Mouse (Mus musculus): ENCODE measurements around the gene Nectin3. TPM values are rescaled to one million over a fixed set of nuclear protein-coding genes. Genes with fewer than 3 reads are reported as not detected.

Nectin3 gene
- total and polyA plus RNA-seq, 2 experiments from 2014 or later, result 8.6 to 28.7 TPM

DNA sequence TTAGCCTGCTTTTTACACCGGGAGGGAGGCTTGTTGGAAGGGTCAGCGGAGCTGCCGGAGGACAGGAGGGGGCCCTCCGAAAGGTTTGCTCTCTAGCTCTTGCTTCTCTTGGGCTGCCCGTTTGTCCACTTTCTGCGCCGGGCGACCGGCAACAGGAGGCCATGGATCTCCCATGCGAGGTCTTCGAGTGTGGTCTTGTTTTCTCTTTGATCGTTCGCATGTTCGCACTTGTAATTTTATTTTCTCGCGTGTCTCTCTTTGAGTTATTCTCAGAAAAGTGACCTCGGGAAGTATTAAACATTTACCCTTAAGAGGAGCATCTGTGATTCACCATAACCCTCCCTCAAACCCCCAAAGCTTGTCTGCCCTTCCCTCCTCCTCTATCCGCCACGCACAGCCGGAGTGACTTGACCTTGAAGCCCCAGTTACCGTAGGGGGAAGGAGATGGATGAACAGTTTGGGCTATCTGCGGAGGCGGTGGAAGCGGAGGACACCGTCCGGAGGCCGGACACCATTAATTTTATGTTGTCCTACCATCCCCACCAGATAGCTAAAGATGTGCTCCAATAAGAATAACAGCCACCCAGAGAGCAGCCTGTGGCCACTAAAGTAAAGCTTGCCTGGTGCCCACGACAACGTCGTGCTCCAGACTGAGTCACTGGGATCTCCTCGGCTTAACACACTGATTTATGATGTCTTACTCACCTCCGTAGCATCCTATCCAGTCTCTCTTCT is 472 bp downstream of the Nectin3 start:
- H3K4me2 ChIP-seq (ENCODE audit: low read depth, low read length), result peak overlapping the region; percentile 90
- peak overlapping the region; percentile 98 for H3K4me3 ChIP-seq (ENCODE audit: low read depth, low read length)
- peaks cover 16% of the 10 kb centered on the region for H3K4me1 ChIP-seq (ENCODE audit: control insufficient read depth, insufficient read depth)
- no peaks in the 10 kb centered on the region for H3K9me3 ChIP-seq (replicated peaks; ENCODE audit: control insufficient read depth, low read length)
- no peak for DNase-seq (ENCODE audit: low spot score)
- peak overlapping the region; percentile 97 for H3K27ac ChIP-seq (ENCODE audit: low read depth)
- ATAC-seq (ENCODE audit: insufficient read depth, low read depth), result no peak
- peak overlapping the region; percentile 93 for H3K9ac ChIP-seq (replicated peaks; ENCODE audit: low read depth, low read length)
- H3K27me3 ChIP-seq (ENCODE audit: control insufficient read depth, insufficient read depth, low read length), result no peaks in the 10 kb centered on the region
- no peak for TF ChIP-seq CTCF (IDR thresholded peaks at IDR 0.05; ENCODE audit: low read depth)
- no peak for TF ChIP-seq EP300 (IDR thresholded peaks at IDR 0.05; ENCODE audit: low read depth)
- no peaks in the 10 kb centered on the region for H3K36me3 ChIP-seq (replicated peaks; ENCODE audit: control insufficient read depth, insufficient read depth, low read length)
- 1% methylated on average over 32 of the region's 32 CpGs for WGBS

DNA sequence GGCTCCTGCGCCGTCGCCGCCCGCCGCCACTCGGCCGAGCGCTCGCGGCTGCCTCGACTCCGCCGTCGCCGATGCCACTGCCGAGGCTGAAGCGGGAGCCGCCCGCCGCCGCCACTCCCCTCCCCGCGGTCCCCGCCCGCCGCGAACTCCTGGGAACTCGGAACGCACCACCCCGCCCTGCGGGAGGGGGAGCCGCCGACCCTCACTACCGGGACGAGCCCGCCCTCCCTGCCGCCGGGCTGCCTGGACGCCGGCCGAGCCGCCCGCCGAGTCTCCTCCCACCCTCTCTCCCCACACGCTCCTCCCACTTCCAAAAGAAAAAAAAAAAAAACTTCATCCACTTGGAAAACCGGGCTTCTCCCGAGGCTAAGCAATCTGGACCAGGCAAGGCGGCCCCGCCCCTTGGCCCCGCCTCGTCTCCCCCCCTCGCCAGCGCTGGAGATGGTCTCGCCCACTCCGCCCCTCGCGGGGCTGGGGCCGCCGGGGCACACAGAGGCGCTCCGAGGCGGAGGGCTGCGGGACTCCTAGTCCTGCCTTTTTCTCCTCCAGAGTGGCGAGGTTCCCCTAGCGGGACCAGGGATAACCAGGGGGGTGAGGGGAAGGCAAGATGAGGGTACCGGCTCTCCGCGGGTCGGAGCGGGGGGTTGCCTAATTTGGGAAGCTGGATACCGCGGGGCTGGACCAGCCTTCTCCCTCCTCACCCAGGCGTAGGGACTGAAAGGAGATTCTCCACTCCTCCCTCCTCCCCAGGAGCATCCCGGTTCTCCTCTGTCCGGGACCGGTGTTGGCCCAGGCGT is 1.2 kb downstream of the Nectin3 start:
- Histone ChIP-seq H3K27ac (ENCODE audit: low read depth) (peak overlapping the region; percentile 97), H3K4me3 (ENCODE audit: low read depth, low read length) (peak overlapping the region; percentile 98), H3K4me2 (ENCODE audit: low read depth, low read length) (peak overlapping the region; percentile 90), H3K4me1 (ENCODE audit: control insufficient read depth, insufficient read depth) (peaks cover 16% of the 10 kb centered on the region), H3K9me3 (replicated peaks; ENCODE audit: control insufficient read depth, low read length) (no peaks in the 10 kb centered on the region), H3K27me3 (ENCODE audit: control insufficient read depth, insufficient read depth, low read length) (no peaks in the 10 kb centered on the region), H3K36me3 (replicated peaks; ENCODE audit: control insufficient read depth, insufficient read depth, low read length) (no peaks in the 10 kb centered on the region), H3K9ac (replicated peaks; ENCODE audit: low read depth, low read length) (peak overlapping the region; percentile 93)
- peak; percentile 91 for ATAC-seq (ENCODE audit: insufficient read depth, low read depth)
- WGBS, result under 1% methylated on average over 39 of the region's 78 CpGs
- TF ChIP-seq CTCF (IDR thresholded peaks at IDR 0.05; ENCODE audit: low read depth), result no peak
- TF ChIP-seq EP300 (IDR thresholded peaks at IDR 0.05; ENCODE audit: low read depth), result peak; percentile 30; the same call in 1 of the 2 replicates
- peak; percentile 89 for DNase-seq (ENCODE audit: low spot score)

DNA sequence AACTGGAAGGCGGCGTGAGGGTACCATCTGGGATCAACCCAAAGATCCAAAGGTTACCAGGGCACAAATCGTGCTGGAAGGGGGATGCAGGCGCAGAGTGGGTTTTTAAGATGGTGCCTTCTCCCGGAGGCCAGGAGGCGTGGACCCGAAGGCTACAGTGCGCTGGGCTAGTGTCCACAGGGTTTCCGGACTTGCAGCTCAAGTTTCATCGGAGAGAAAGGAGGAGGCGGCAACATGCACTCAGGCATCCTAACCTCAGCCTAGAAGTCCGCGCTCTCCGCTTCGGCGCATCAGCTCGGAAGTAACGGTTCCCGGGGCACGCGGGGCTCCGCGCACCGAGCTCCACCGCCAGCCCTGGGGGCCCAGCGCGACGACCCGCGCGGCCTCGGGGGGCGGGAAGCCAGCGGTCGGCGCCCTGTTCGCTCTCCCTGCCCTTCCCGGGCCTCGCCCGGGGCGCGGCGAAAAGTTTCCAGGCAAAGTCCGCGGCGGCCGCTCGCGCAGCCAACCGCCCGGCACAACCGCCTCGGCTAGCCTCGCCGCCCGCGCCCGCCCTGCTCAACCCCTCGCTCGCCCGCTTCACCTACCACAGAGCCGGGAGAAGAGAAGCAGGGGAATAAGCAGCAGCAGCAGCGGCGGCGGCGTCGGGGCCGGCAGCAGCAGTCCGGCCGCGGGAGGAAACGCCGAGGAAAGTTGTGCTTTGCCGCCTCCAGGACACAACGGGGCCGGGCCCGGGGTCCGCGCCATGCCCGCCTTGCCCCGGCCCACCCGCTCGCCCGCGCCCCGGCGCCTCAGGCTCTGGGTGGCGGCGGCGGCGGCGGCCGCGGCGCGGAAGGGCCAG is 2.1 kb downstream of the Nectin3 start:
- H3K27me3 ChIP-seq (ENCODE audit: control insufficient read depth, insufficient read depth, low read length), result no peaks in the 10 kb centered on the region
- no peaks in the 10 kb centered on the region for H3K9me3 ChIP-seq (replicated peaks; ENCODE audit: control insufficient read depth, low read length)
- peak overlapping the region; percentile 93 for H3K9ac ChIP-seq (replicated peaks; ENCODE audit: low read depth, low read length)
- peak overlapping the region; percentile 90 for H3K4me2 ChIP-seq (ENCODE audit: low read depth, low read length)
- ATAC-seq (ENCODE audit: insufficient read depth, low read depth) (peak; percentile 21), DNase-seq (ENCODE audit: low spot score) (peak; percentile 69)
- H3K27ac ChIP-seq (ENCODE audit: low read depth), result peak overlapping the region; percentile 97
- H3K36me3 ChIP-seq (replicated peaks; ENCODE audit: control insufficient read depth, insufficient read depth, low read length), result no peaks in the 10 kb centered on the region
- H3K4me1 ChIP-seq (ENCODE audit: control insufficient read depth, insufficient read depth), result peaks cover 16% of the 10 kb centered on the region
- TF ChIP-seq CTCF (IDR thresholded peaks at IDR 0.05; ENCODE audit: low read depth), result no peak
- TF ChIP-seq EP300 (IDR thresholded peaks at IDR 0.05; ENCODE audit: low read depth), result no peak
- H3K4me3 ChIP-seq (ENCODE audit: low read depth, low read length), result peak overlapping the region; percentile 98
- under 1% methylated on average over 80 of the region's 96 CpGs for WGBS

DNA sequence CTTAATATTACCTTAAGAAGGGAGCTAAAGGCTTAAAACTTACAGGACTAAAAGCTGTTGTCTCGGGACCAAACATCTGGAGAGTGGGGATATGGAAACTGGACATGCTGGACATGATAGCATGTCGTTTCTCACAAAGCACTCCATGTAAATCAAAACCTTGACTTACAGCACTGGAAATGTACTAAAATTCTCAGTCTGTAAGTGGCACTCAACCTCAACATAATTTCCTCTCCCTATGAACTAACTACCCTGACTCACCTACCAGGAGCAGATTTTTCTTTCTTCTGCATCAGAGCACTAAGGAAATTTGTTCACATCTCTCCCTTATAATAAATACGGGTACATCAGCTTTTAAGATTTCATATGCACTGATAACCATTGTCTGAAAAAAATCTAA is 3.1 kb downstream of the Nectin3 start:
- H3K9ac ChIP-seq (replicated peaks; ENCODE audit: low read depth, low read length), result peak overlapping the region; percentile 93
- TF ChIP-seq EP300 (IDR thresholded peaks at IDR 0.05; ENCODE audit: low read depth), result no peak
- TF ChIP-seq CTCF (IDR thresholded peaks at IDR 0.05; ENCODE audit: low read depth), result no peak
- ATAC-seq (ENCODE audit: insufficient read depth, low read depth) (no peak), DNase-seq (ENCODE audit: low spot score) (no peak)
- H3K4me2 ChIP-seq (ENCODE audit: low read depth, low read length), result peak overlapping the region; percentile 90
- H3K9me3 ChIP-seq (replicated peaks; ENCODE audit: control insufficient read depth, low read length), result no peaks in the 10 kb centered on the region
- H3K27ac ChIP-seq (ENCODE audit: low read depth), result no peak overlapping the region
- 8% methylated on average over 3 of the region's 3 CpGs for WGBS
- no peaks in the 10 kb centered on the region for H3K36me3 ChIP-seq (replicated peaks; ENCODE audit: control insufficient read depth, insufficient read depth, low read length)
- peak overlapping the region; percentile 98 for H3K4me3 ChIP-seq (ENCODE audit: low read depth, low read length)
- peaks cover 16% of the 10 kb centered on the region for H3K4me1 ChIP-seq (ENCODE audit: control insufficient read depth, insufficient read depth)
- no peaks in the 10 kb centered on the region for H3K27me3 ChIP-seq (ENCODE audit: control insufficient read depth, insufficient read depth, low read length)

DNA sequence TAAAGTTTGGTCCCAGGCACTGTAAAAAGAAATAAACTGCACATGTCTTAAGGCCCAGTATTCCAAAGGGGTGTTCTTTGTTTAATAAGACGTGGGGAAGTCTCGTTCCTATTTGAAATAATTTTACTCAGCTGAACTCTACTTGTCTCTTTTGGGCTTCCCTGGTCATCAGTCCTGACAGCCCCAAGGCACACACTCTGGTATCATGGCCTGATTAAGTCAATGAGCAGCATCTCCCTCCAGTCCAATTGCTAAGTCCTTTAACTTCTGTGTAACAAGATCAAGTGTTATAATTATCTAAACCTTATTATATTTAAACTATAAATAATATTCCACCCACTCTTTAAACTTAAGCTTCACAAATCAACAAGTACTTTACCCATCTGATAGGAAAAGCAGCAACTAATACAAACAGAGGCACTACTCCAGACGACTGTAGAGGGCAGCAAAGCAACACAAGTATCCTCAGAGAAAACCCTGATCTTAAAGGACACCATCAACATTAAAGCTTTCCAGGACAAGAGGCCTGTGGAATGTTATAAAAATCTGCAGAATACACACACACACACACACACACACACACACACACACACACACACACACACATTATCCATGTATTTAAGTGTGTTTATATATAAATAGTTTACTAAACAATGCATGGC is 10.8 kb downstream of the Nectin3 start:
- 49% methylated on average over 3 of the region's 3 CpGs for WGBS

More for the DNA sequence above, 10.8 kb downstream of the Nectin3 start:
- H3K36me3 ChIP-seq (replicated peaks; ENCODE audit: control insufficient read depth, insufficient read depth, low read length), result no peaks in the 10 kb centered on the region
- no peaks in the 10 kb centered on the region for H3K27me3 ChIP-seq (ENCODE audit: control insufficient read depth, insufficient read depth, low read length)
- peak; percentile 41 for DNase-seq (ENCODE audit: low spot score)
- no peaks in the 10 kb centered on the region for H3K9me3 ChIP-seq (replicated peaks; ENCODE audit: control insufficient read depth, low read length)
- H3K4me3 ChIP-seq (ENCODE audit: low read depth, low read length), result no peak overlapping the region
- ATAC-seq (ENCODE audit: insufficient read depth, low read depth), result no peak
- H3K27ac ChIP-seq (ENCODE audit: low read depth), result no peak overlapping the region
- no peak overlapping the region for H3K4me2 ChIP-seq (ENCODE audit: low read depth, low read length)
- H3K4me1 ChIP-seq (ENCODE audit: control insufficient read depth, insufficient read depth), result peaks cover 6% of the 10 kb centered on the region; the same call in 1 of the 2 replicates
- no peak overlapping the region for H3K9ac ChIP-seq (replicated peaks; ENCODE audit: low read depth, low read length)
- TF ChIP-seq EP300 (IDR thresholded peaks at IDR 0.05; ENCODE audit: low read depth) (no peak), CTCF (IDR thresholded peaks at IDR 0.05; ENCODE audit: low read depth) (peak; percentile 78)

Data from heart, postnatal 0 days (tissue).